Mouse (Mus musculus) erythroblast, embryonic 14.5 days (primary cell): Measurements from ENCODE around the gene Znrd1as.

ENCODE experiments used
- GATA1 ChIP-seq: IDR thresholded peaks from 2 replicates; pipeline ENCODE4 v1.6.1; 2012; ENCODE audit warnings: low read length, inconsistent platforms, mixed read lengths
- TAL1 ChIP-seq: IDR thresholded peaks from 3 replicates; pipeline ENCODE4 v1.6.1; 2012; ENCODE audit warnings: low read length, inconsistent platforms, mixed read lengths

DNA sequence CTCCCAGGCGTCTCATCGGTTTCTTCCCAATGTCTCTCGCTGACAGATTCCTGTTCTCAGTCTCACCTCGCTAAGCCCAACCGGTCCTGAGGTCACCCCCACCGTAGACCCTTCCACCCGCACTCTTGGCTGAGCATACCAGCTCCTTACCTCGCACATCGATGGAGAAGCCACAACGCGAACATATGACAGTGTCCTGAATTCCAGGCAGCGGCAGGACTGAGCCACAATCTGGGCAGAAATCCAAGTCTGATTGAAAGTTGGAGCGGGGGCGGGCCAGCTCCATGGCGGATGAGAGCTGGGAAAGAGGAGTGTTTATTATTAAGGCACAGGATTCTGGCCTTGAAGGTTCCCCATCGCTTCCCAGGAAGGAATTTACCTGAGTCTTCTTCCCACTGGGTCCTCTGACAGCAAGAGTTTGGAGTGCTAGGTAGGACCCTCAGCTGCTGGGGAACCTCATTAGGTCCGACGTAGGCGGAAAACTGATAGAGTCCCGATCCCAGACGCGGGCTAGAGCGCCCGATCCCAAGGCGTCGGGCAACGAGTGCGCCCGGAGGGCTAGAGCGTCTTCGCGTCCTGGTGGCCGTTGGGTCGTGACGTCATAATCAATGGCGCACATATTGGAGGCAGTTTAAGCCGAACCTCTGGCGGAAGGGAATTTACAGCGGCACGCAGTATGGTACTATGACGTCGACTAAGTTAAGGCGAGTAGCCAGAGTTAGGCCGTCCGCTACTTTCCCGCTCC, at the start of gene Znrd1as, which contains the start of gene Znrd1:
- TF ChIP-seq GATA1 (no peak), TAL1 (no peak)
